Mouse (Mus musculus): ENCODE data around the gene Mesp2. TPM values are rescaled to one million over a fixed set of nuclear protein-coding genes. Genes with fewer than 3 reads are reported as not detected.
"Not testable (repeated sequence)": the region's sequence is repeated elsewhere in the genome, so short reads cannot be mapped to it uniquely, and the experiment has no call there.

Mesp2 gene
- polyA plus RNA-seq, 1 experiment = 0.33 TPM

- Histone ChIP-seq H3K4me1 (ENCODE audit: control insufficient read depth, insufficient read depth, insufficient read length, low read length) (peaks cover 7% of the 10 kb centered on the region), H3K27ac (ENCODE audit: insufficient read depth, low read depth, low read length) (peak overlapping the region; percentile 66), H3K36me3 (ENCODE audit: control insufficient read depth, insufficient read depth, low read length) (no peaks in the 10 kb centered on the region), H3K27me3 (ENCODE audit: control insufficient read depth, insufficient read depth, low read length) (no peaks in the 10 kb centered on the region; the same call in 1 of the 2 replicates), H3K4me3 (ENCODE audit: low read depth, low read length) (peak overlapping the region; percentile 57)
- 12% methylated on average over 16 of the region's 16 CpGs for WGBS
- TF ChIP-seq POLR2A (IDR thresholded peaks at IDR 0.05; ENCODE audit: low read depth, low read length) (no peak), CTCF (IDR thresholded peaks at IDR 0.05; ENCODE audit: extremely low read depth, insufficient read length, insufficient replicate concordance, low read depth, low read length) (peak; percentile 80)
Observed at GRCm38 (mm10) chr7:79780647-79781626, 29.6 kb upstream of the Mesp2 start.

- 85% methylated on average over 11 of the region's 11 CpGs for WGBS
- TF ChIP-seq CTCF (IDR thresholded peaks at IDR 0.05; ENCODE audit: extremely low read depth, insufficient read length, insufficient replicate concordance, low read depth, low read length) = no peak
- TF ChIP-seq POLR2A (IDR thresholded peaks at IDR 0.05; ENCODE audit: low read depth, low read length) = no peak
- no peak overlapping the region for H3K4me3 ChIP-seq (ENCODE audit: low read depth, low read length)
- H3K27ac ChIP-seq (ENCODE audit: insufficient read depth, low read depth, low read length) = no peak overlapping the region
- H3K27me3 ChIP-seq (ENCODE audit: control insufficient read depth, insufficient read depth, low read length) = no peaks in the 10 kb centered on the region; the same call in 1 of the 2 replicates
- peaks cover 7% of the 10 kb centered on the region for H3K4me1 ChIP-seq (ENCODE audit: control insufficient read depth, insufficient read depth, insufficient read length, low read length)
- no peaks in the 10 kb centered on the region for H3K36me3 ChIP-seq (ENCODE audit: control insufficient read depth, insufficient read depth, low read length)
Observed at GRCm38 (mm10) chr7:79781826-79782515, 28.6 kb upstream of the Mesp2 start.

- Histone ChIP-seq H3K4me1 (ENCODE audit: control insufficient read depth, insufficient read depth, insufficient read length, low read length) (peaks cover 7% of the 10 kb centered on the region), H3K27ac (ENCODE audit: insufficient read depth, low read depth, low read length) (no peak overlapping the region), H3K36me3 (ENCODE audit: control insufficient read depth, insufficient read depth, low read length) (no peaks in the 10 kb centered on the region), H3K4me3 (ENCODE audit: low read depth, low read length) (no peak overlapping the region), H3K27me3 (ENCODE audit: control insufficient read depth, insufficient read depth, low read length) (no peaks in the 10 kb centered on the region; the same call in 1 of the 2 replicates)
- no peak for TF ChIP-seq POLR2A (IDR thresholded peaks at IDR 0.05; ENCODE audit: low read depth, low read length)
- no peak for TF ChIP-seq CTCF (IDR thresholded peaks at IDR 0.05; ENCODE audit: extremely low read depth, insufficient read length, insufficient replicate concordance, low read depth, low read length)
- 83% methylated on average over 2 of the region's 2 CpGs for WGBS
Observed at GRCm38 (mm10) chr7:79782516-79782855, 28.0 kb upstream of the Mesp2 start.

GRCm38 (mm10) chr7:79786295-79786694, 24.2 kb upstream of the Mesp2 start:
- H3K4me1 ChIP-seq (ENCODE audit: control insufficient read depth, insufficient read depth, insufficient read length, low read length) = peaks cover 17% of the 10 kb centered on the region
- H3K36me3 ChIP-seq (ENCODE audit: control insufficient read depth, insufficient read depth, low read length) = no peaks in the 10 kb centered on the region
- 0 out of 2 replicates have a peak, but pooled peaks cover 3% of the 10 kb centered on the region for H3K27me3 ChIP-seq (ENCODE audit: control insufficient read depth, insufficient read depth, low read length)
- H3K4me3 ChIP-seq (ENCODE audit: low read depth, low read length) = no peak overlapping the region
- no peak overlapping the region for H3K27ac ChIP-seq (ENCODE audit: insufficient read depth, low read depth, low read length)
- 22% methylated on average over 6 of the region's 6 CpGs for WGBS
- TF ChIP-seq POLR2A (IDR thresholded peaks at IDR 0.05; ENCODE audit: low read depth, low read length) (no peak), CTCF (IDR thresholded peaks at IDR 0.05; ENCODE audit: extremely low read depth, insufficient read length, insufficient replicate concordance, low read depth, low read length) (peak; percentile 61; the same call in 1 of the 2 replicates)

- H3K4me1 ChIP-seq (ENCODE audit: control insufficient read depth, insufficient read depth, insufficient read length, low read length) = peaks cover 34% of the 10 kb centered on the region
- H3K27me3 ChIP-seq (ENCODE audit: control insufficient read depth, insufficient read depth, low read length); H3K4me3 ChIP-seq (ENCODE audit: low read depth, low read length); H3K36me3 ChIP-seq (ENCODE audit: control insufficient read depth, insufficient read depth, low read length): not testable (repeated sequence)
- H3K27ac ChIP-seq (ENCODE audit: insufficient read depth, low read depth, low read length) = peak overlapping the region; percentile 99
- WGBS = 26% methylated on average over 2 of the region's 2 CpGs
Observed at GRCm38 (mm10) chr7:79789812-79790211, 20.7 kb upstream of the Mesp2 start.

GRCm38 (mm10) chr7:79792635-79793421, 17.7 kb upstream of the Mesp2 start:
- 2% methylated on average over 79 of the region's 80 CpGs for WGBS
- Histone ChIP-seq H3K36me3 (ENCODE audit: control insufficient read depth, insufficient read depth, low read length) (no peaks in the 10 kb centered on the region), H3K4me3 (ENCODE audit: low read depth, low read length) (peak overlapping the region; percentile 67), H3K27ac (ENCODE audit: insufficient read depth, low read depth, low read length) (no peak overlapping the region), H3K4me1 (ENCODE audit: control insufficient read depth, insufficient read depth, insufficient read length, low read length) (peaks cover 34% of the 10 kb centered on the region), H3K27me3 (ENCODE audit: control insufficient read depth, insufficient read depth, low read length) (peaks cover 9% of the 10 kb centered on the region)
- TF ChIP-seq CTCF (IDR thresholded peaks at IDR 0.05; ENCODE audit: extremely low read depth, insufficient read length, insufficient replicate concordance, low read depth, low read length) (peak; percentile 68), POLR2A (IDR thresholded peaks at IDR 0.05; ENCODE audit: low read depth, low read length) (no peak)

Data from small intestine, adult 2 months (tissue).